Mouse (Mus musculus) adrenal gland, adult 2 months (tissue): ENCODE measurements around the gene Olfr9. TPM values are rescaled to one million over a fixed set of nuclear protein-coding genes. Genes with fewer than 3 reads are reported as not detected.
"Not testable (repeated sequence)": the region's sequence is repeated elsewhere in the genome, so short reads cannot be mapped to it uniquely, and the experiment has no call there.

Experiments
- DNase-seq: peaks from one replicate; pipeline ENCODE4 v3.0.0; 2021
- long read RNA-seq: library from polyadenylated mRNA; stranded (forward); transcript quantifications from one replicate; pipeline ENCODE4 v2.0.0, GENCODE M21; 2021
- polyA plus RNA-seq: library from polyadenylated mRNA; depleted of rRNA; stranded (reverse); fragments of >200 nt; gene quantifications from 2 replicates; pipeline ENCODE4 v1.2.3, GENCODE M21; 2012; rRNA removed
- total RNA-seq, 2 experiments: library from RNA; stranded (reverse); gene quantifications; 2 replicates each; pipeline ENCODE4 v1.2.3; 2021

Gene Olfr9
- total RNA-seq, result not detected
- polyA plus RNA-seq, result not detected in 2 replicates
- long read RNA-seq, result 0 reads

- DNase-seq, result not testable (repeated sequence)
Measured at GRCm38 (mm10) chr10:128989131-128989530, at the start of gene Olfr9. Gene Olfr9, plus strand, starts transcription at chr10:128989431.

- no peak for DNase-seq
Measured at GRCm38 (mm10) chr10:128940475-128941061, 48.7 kb upstream of the Olfr9 start.

GRCm38 (mm10) chr10:128945675-128946074, 43.6 kb upstream of the Olfr9 start:
- DNase-seq, result peak; percentile 36

- no peak for DNase-seq
Measured at GRCm38 (mm10) chr10:128947496-128947895, 41.7 kb upstream of the Olfr9 start.

- no peak for DNase-seq
Measured at GRCm38 (mm10) chr10:128950208-128950887, 38.9 kb upstream of the Olfr9 start.

- DNase-seq, result no peak
Measured at GRCm38 (mm10) chr10:128958340-128958739, 30.9 kb upstream of the Olfr9 start.

- no peak for DNase-seq
Measured at GRCm38 (mm10) chr10:128960142-128960541, 29.1 kb upstream of the Olfr9 start.

DNA sequence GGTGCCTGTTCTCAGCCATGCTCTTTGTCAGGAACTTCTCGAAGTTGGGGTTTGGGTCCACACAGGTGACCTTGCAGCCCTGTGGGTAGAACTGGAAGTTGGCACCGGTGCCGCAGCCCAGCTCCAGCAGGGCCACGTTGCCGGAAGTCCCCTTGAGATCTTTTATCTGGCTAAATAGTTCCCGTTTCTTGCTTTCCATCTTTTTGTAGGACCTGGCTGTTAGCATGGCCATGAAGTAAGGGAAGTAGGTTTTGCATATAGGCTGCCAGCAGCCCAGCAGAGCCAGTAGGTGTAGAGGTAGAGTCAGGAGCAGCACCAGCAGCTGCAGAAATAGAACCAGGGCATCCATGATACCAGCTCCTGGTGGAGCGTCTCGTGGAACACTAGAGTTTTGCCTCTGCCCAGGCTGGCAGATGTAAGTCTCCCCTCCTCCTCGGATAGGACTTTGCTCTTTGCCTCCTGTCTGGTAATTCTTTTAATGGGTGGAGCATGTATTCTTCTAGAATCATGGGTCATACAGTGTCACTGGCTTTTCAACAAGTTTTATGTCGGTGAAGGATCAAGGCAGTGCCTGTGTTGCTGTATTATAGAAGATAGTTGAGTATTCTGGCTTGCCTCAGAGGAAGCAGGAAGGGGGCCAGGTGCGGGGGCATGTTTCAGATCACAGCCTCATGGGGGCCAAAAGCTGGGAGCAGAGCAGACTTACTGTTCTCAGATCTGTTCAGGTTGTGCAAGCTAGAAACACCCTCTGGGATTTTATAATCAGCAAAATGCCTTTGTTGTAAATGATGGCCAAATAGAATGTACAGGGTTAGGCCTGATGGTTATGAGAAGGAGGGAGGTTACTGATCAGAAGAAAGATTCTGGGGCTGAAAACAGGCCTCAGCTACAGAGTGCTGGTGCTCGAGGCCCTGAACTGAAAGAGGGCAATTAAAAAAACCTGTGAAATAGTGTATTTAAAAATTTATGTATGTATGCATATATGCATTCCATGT, 28.3 kb upstream of the Olfr9 start, which contains the start of gene Mettl7b:
TSS of gene Mettl7b (minus strand) at position 399 of the 995 bp plus-strand sequence.
- no peak for DNase-seq

- no peak for DNase-seq
Measured at GRCm38 (mm10) chr10:128964961-128965360, 24.3 kb upstream of the Olfr9 start.

DNA sequence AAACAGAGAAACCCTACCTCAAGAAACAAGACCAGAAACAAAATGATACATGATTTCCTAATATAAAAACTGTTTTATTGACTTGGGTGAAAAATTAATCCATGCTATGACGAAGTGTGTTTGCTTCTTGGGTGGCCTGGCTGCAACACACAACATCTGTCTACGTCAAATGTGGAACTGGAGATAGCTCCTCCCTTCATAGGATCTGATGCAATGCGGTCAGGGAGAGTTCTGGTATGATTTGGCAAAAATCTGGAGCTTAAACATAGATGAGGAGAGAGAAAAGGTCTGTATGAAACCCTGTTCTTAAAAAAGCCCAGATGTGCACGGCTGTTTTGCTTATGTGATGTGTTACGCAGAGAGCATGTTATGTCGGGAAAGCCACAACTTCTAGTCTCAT, 23.4 kb upstream of the Olfr9 start:
- no peak for DNase-seq

GRCm38 (mm10) chr10:128968341-128968749, 20.9 kb upstream of the Olfr9 start:
- DNase-seq, result no peak

- DNase-seq, result no peak
Measured at GRCm38 (mm10) chr10:128970740-128971250, 18.4 kb upstream of the Olfr9 start.

DNA sequence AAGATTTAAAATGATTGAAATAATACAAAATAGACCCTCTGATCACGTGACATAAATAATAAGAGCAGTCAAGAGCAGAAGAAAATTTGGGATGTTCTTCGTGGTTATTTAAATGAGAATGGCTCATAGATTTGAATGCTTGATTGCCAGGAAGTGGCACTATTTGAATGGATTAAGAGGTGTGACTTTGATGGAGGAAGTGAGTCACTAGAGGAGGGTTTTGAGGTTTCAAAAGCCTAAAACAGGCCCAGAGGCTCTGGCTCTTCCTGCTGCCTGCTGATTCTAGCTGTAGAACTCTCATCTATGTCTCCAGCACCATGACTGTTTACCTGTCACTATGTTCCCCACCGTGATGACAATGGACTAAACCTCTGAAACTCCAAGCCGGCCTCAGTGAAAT, 16.4 kb upstream of the Olfr9 start:
- no peak for DNase-seq

- no peak for DNase-seq
Measured at GRCm38 (mm10) chr10:128976395-128976794, 12.8 kb upstream of the Olfr9 start.

DNA sequence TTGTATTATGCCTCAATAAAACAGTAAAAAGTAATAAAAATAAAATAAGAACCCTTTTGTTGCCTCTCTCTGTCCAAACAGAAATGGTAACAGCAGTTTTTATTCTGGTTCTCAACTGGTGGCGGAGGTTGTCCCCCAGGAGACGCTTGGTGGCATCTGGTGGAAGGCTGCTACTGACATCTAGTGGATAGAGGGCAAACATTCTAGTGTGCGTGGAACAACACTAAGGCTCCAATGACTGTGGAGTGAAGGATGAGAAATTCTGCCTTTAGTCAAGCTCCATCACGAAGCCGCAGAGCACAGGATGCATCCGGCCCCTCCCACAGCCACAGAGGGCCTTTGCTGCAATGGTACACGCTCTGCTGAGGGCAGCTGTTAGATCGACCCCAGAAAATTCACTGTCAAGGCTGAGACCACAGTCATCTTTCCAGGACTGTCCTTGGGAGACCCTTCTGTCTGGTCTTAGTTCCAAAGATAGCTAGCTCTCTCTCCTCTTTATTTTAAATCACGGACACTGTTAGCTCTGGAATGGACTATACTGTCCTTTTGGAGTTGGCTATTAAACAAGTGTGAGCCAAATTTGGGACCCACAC, 11.6 kb upstream of the Olfr9 start:
- peak; percentile 45 for DNase-seq

- DNase-seq, result no peak
Measured at GRCm38 (mm10) chr10:128980644-128981365, 8.4 kb upstream of the Olfr9 start.

- DNase-seq, result not testable (repeated sequence)
Measured at GRCm38 (mm10) chr10:128990129-128990850, 1.1 kb downstream of the Olfr9 start.

GRCm38 (mm10) chr10:128990994-128991393, 1.8 kb downstream of the Olfr9 start:
- no peak for DNase-seq

DNA sequence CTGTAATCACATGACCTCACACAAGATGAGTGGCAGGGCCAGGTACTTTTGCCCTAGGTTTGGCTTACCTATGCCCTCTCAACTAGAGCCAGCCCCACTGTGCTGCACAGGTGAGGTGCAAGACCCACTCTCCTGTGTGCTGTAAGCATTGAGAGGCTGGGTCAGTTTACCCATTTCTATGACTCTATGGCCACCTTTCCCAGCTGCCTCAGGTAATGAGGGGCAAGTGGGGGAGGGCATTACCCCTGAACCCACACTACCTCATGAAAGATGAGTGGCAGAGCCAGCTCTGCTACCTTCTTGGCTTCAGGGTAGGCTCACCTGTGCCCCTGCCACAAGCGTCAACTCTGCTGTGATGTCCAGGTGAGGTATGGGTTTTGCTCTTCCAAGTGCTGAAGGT, 6.6 kb downstream of the Olfr9 start:
- DNase-seq, result no peak

DNA sequence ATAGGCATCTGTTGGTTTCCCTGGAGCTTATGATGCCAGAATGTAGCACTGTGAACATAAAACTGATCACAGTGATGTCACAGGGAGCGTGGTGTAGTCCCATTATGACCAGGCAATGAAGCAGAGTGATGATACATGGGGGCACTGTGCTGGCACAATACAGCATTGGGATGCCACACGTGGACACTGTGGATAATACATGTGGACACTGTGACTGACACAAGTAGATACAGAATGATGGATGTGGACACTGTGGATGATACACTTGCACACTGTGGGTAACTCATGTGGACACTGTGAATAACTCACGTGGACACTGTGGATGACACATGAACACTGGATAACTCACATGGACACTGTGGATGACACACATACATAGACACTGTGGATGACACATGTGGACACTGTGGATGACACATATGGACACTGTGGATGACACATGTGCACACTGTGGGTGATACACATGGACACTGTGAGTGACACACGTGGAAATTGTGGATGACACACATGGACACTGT, 7.4 kb downstream of the Olfr9 start:
- DNase-seq, result no peak
